Mouse (Mus musculus): ENCODE measurements around the gene Gm20388.
A peak's percentile ranks its signal among the peaks of the same experiment; 100 is the strongest.

Gene Gm20388

GRCm38 (mm10) chr8:121474161-121474897 is 1563.7 kb downstream of the Gm20388 start:
- DNase-seq (ENCODE audit: extremely low spot score, low read depth, low spot score): no peak

- DNase-seq (ENCODE audit: extremely low spot score, low read depth, low spot score): no peak
Measured at GRCm38 (mm10) chr8:121474898-121475284, 1564.2 kb downstream of the Gm20388 start.

- DNase-seq (ENCODE audit: extremely low spot score, low read depth, low spot score): no peak
Measured at GRCm38 (mm10) chr8:121477851-121478547, 1567.4 kb downstream of the Gm20388 start.

GRCm38 (mm10) chr8:121479144-121479543 is 1568.5 kb downstream of the Gm20388 start:
- no peak for DNase-seq (ENCODE audit: extremely low spot score, low read depth, low spot score)

- DNase-seq (ENCODE audit: extremely low spot score, low read depth, low spot score): no peak
Measured at GRCm38 (mm10) chr8:121480411-121481031, 1569.9 kb downstream of the Gm20388 start.

GRCm38 (mm10) chr8:121484072-121484782 is 1573.6 kb downstream of the Gm20388 start:
- DNase-seq (ENCODE audit: extremely low spot score, low read depth, low spot score): no peak

- DNase-seq (ENCODE audit: extremely low spot score, low read depth, low spot score): no peak
Measured at GRCm38 (mm10) chr8:121491633-121492032, 1581.0 kb downstream of the Gm20388 start.

GRCm38 (mm10) chr8:121497621-121498020 is 1587.0 kb downstream of the Gm20388 start:
- DNase-seq (ENCODE audit: extremely low spot score, low read depth, low spot score): no peak

- DNase-seq (ENCODE audit: extremely low spot score, low read depth, low spot score): no peak
Measured at GRCm38 (mm10) chr8:121511751-121512150, 1601.1 kb downstream of the Gm20388 start.

- peak; percentile 72 for DNase-seq (ENCODE audit: extremely low spot score, low read depth, low spot score)
Measured at GRCm38 (mm10) chr8:121513429-121513828, 1602.8 kb downstream of the Gm20388 start.

GRCm38 (mm10) chr8:121525111-121525818 is 1614.6 kb downstream of the Gm20388 start:
- no peak for DNase-seq (ENCODE audit: extremely low spot score, low read depth, low spot score)

GRCm38 (mm10) chr8:121526811-121527550 is 1616.3 kb downstream of the Gm20388 start:
- no peak for DNase-seq (ENCODE audit: extremely low spot score, low read depth, low spot score)

GRCm38 (mm10) chr8:121527751-121528150 is 1617.1 kb downstream of the Gm20388 start:
- no peak for DNase-seq (ENCODE audit: extremely low spot score, low read depth, low spot score)

GRCm38 (mm10) chr8:121528790-121529189 is 1618.1 kb downstream of the Gm20388 start:
- no peak for DNase-seq (ENCODE audit: extremely low spot score, low read depth, low spot score)

GRCm38 (mm10) chr8:121530639-121531038 is 1620.0 kb downstream of the Gm20388 start:
- no peak for DNase-seq (ENCODE audit: extremely low spot score, low read depth, low spot score)

GRCm38 (mm10) chr8:121532381-121532780 is 1621.7 kb downstream of the Gm20388 start:
- no peak for DNase-seq (ENCODE audit: extremely low spot score, low read depth, low spot score)

GRCm38 (mm10) chr8:121541862-121542261 is 1631.2 kb downstream of the Gm20388 start:
- DNase-seq (ENCODE audit: extremely low spot score, low read depth, low spot score): no peak

- no peak for DNase-seq (ENCODE audit: extremely low spot score, low read depth, low spot score)
Measured at GRCm38 (mm10) chr8:121542901-121543300, 1632.3 kb downstream of the Gm20388 start.

- no peak for DNase-seq (ENCODE audit: extremely low spot score, low read depth, low spot score)
Measured at GRCm38 (mm10) chr8:121544276-121544785, 1633.7 kb downstream of the Gm20388 start, which contains the start of gene 1700018B08Rik. 1700018B08Rik (minus strand) TSS chr8:121544320.

GRCm38 (mm10) chr8:121544936-121545335 is 1634.3 kb downstream of the Gm20388 start:
- no peak for DNase-seq (ENCODE audit: extremely low spot score, low read depth, low spot score)
